11 mouse cellular contexts compared by ENCODE assay signal in the genomic region with DNA sequence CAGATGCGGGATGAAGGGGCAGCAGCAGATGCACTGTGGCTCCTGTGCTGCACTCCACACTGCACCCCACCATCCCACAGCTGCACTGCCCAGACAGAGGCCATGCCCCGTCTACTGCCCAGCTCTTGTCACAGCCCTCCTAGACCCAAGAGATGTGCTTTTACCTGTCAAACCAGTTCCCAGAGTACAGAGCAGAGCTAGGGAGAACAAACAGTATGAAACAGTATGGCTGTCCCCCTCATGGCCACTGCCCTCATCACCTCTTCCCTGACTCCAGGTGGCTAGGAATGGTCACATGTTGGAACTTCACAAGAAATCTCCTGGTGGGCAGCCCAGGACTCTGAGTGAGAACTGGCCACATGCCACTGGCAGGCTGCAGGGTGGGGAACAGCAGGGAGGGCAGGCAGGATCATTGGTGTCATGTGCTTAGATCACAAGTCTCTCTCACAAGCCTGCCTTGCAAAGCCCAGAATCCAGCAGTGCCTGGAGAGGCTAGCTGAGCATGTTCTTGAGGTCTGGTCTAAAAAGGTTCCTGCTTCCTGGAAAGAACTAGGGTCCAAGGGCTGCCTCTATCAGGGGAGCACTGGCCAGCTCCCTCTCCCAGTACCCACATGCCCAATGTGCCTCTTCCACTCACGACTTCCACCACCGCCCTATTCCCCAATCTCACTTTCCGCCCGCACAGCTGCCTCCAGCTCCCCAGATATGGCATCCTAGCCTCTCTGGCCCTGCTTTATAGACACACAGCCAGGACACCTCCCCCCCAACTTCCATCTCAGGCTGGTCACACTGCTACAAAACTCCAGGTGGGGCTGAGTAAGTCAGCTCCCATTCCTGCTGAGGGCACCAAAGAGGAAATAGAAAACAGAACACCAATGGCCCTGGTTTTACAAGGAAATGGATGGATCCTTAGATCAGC. TPM values are rescaled to one million over a fixed set of nuclear protein-coding genes. Genes with fewer than 3 reads are reported as not detected.
DNase-seq lines count a peak whose midpoint lies in the region; ATAC-seq lines count a peak whose summit lies in the region.
"Had no signal": no experiment of that assay in that cellular context is flagged by ENCODE, and none has a peak within 500 bp of the region (broad histone marks: within the 10 kb centered on the region; RNA-seq: fewer than 3 reads in every experiment).

No protein-coding gene starts in this region.

- H3K9me3 ChIP-seq in neural tube, embryonic 12.5 days, result no peaks in the 10 kb centered on the region
- H3K9me3 ChIP-seq in liver, embryonic 11.5 days (ENCODE audit: control insufficient read depth, low read length), result no peaks in the 10 kb centered on the region
- H3K9me3 ChIP-seq: embryonic facial prominence, embryonic 12.5 days had no signal

- DNase-seq in gastrocnemius, adult 18-20 months (ENCODE audit: low spot score), result peak; percentile 51
- DNase-seq in gastrocnemius, postnatal 10 days, result no peak
- no peak for DNase-seq in neural tube, embryonic 10.5 days (ENCODE audit: extremely low spot score, low spot score)
- DNase-seq in liver, embryonic 11.5 days (ENCODE audit: low spot score), result no peak
- no peak for DNase-seq in urinary bladder, adult 18-20 months (ENCODE audit: low spot score in 2 of 2)
- DNase-seq in adrenal gland, adult (ENCODE audit: inconsistent age in 2 of 2, low spot score in 1 of 2), result no peak
- no peak for DNase-seq in cerebellum, postnatal 4 days (ENCODE audit: low spot score in 2 of 2)
- DNase-seq: adrenal gland, adult 8-10 months; kidney, adult 2 months had no signal

- H3K4me1 ChIP-seq in neural tube, embryonic 12.5 days, result peaks cover 50% of the 10 kb centered on the region
- H3K4me1 ChIP-seq in liver, embryonic 11.5 days (replicated peaks; ENCODE audit: control insufficient read depth, insufficient read depth, low read length), result peaks cover 29% of the 10 kb centered on the region

- ATAC-seq in neural tube, embryonic 12.5 days (ENCODE audit: low FRiP score, low read depth), result no peak
- no peak for ATAC-seq in liver, embryonic 11.5 days (replicated peaks; ENCODE audit: low FRiP score)

- peak overlapping the region; percentile 99; the same call in 1 of the 2 replicates for H3K4me2 ChIP-seq in neural tube, embryonic 12.5 days (replicated peaks)
- H3K4me2 ChIP-seq in liver, embryonic 11.5 days, result peak overlapping the region; percentile 16; the same call in 1 of the 2 replicates

- 97% methylated on average over 6 of the region's 6 CpGs for WGBS in neural tube, embryonic 12.5 days
- 91% methylated on average over 6 of the region's 6 CpGs for WGBS in liver, embryonic 11.5 days

- no peaks in the 10 kb centered on the region for H3K27me3 ChIP-seq in neural tube, embryonic 12.5 days (replicated peaks)
- no peaks in the 10 kb centered on the region for H3K27me3 ChIP-seq in liver, embryonic 11.5 days (replicated peaks; ENCODE audit: control insufficient read depth, insufficient read depth, low read length)
- H3K27me3 ChIP-seq: embryonic facial prominence, embryonic 12.5 days had no signal

- peaks cover 35% of the 10 kb centered on the region for H3K36me3 ChIP-seq in neural tube, embryonic 12.5 days
- H3K36me3 ChIP-seq in liver, embryonic 11.5 days (ENCODE audit: control insufficient read depth, insufficient read depth, low read length), result peaks cover 14% of the 10 kb centered on the region

- H3K9ac ChIP-seq in neural tube, embryonic 12.5 days, result peak overlapping the region; percentile 29; the same call in 1 of the 2 replicates
- H3K9ac ChIP-seq in liver, embryonic 11.5 days (ENCODE audit: low read depth, low read length), result no peak overlapping the region; the same call in 1 of the 2 replicates
- H3K9ac ChIP-seq: embryonic facial prominence, embryonic 12.5 days had no signal

- H3K27ac ChIP-seq in neural tube, embryonic 12.5 days, result no peak overlapping the region
- no peak overlapping the region for H3K27ac ChIP-seq in liver, embryonic 11.5 days (ENCODE audit: low read depth, low read length)
- H3K27ac ChIP-seq: embryonic facial prominence, embryonic 12.5 days had no signal

- H3K4me3 ChIP-seq in neural tube, embryonic 12.5 days, result no peak overlapping the region
- H3K4me3 ChIP-seq in liver, embryonic 11.5 days (ENCODE audit: low read depth, low read length), result no peak overlapping the region
- H3K4me3 ChIP-seq: embryonic facial prominence, embryonic 12.5 days had no signal

RNA-seq across cellular contexts. Expression of gene Ppp1r37, which starts 4.6 kb away (rescaled TPM):
- 10 to 100 TPM; 43.4 to 47.5 TPM for total RNA-seq in gastrocnemius, adult 18-20 months (2021)
- total RNA-seq in gastrocnemius, postnatal 10 days (2021), result 10 to 100 TPM; 38.7 to 41.1 TPM
- polyA plus RNA-seq in neural tube, embryonic 12.5 days (2016; fragmentation: Nextera tagmentation; extraction: Ambion mirVana), result 44.3 and 48.8 TPM in 2 replicates
- polyA plus RNA-seq in liver, embryonic 11.5 days (2014; fragmentation: Nextera tagmentation; extraction: Ambion mirVana), result 2.9 and 3.1 TPM in 2 replicates

RNA-seq across cellular contexts. Expression of gene Zfp296, which starts 18.8 kb away (rescaled TPM):
- under 1 TPM; 0.43 to 0.71 TPM for total RNA-seq in gastrocnemius, adult 18-20 months (2021)
- total RNA-seq in gastrocnemius, postnatal 10 days (2021), result under 1 TPM; 0.21 to 0.23 TPM
- polyA plus RNA-seq in neural tube, embryonic 12.5 days (2016; fragmentation: Nextera tagmentation; extraction: Ambion mirVana), result 0.30 TPM in 1 of 2 replicates, not detected in the other
- polyA plus RNA-seq in liver, embryonic 11.5 days (2014; fragmentation: Nextera tagmentation; extraction: Ambion mirVana), result 2.3 and 2.4 TPM in 2 replicates

RNA-seq across cellular contexts. Expression of gene Gemin7, which starts 19.2 kb away (rescaled TPM):
- 10 to 100 TPM; 72.9 to 81.2 TPM for total RNA-seq in gastrocnemius, adult 18-20 months (2021)
- total RNA-seq in gastrocnemius, postnatal 10 days (2021), result 10 to 100 TPM; 52.0 to 59.8 TPM
- polyA plus RNA-seq in neural tube, embryonic 12.5 days (2016; fragmentation: Nextera tagmentation; extraction: Ambion mirVana), result 140 and 145 TPM in 2 replicates
- polyA plus RNA-seq in liver, embryonic 11.5 days (2014; fragmentation: Nextera tagmentation; extraction: Ambion mirVana), result 133 and 142 TPM in 2 replicates

RNA-seq across cellular contexts. Expression of gene Nkpd1, which starts 40.6 kb away (rescaled TPM):
- not detected for total RNA-seq in gastrocnemius, adult 18-20 months (2021)
- not detected for total RNA-seq in gastrocnemius, postnatal 10 days (2021)
- 0.11 and 0.19 TPM in 2 replicates for polyA plus RNA-seq in neural tube, embryonic 12.5 days (2016; fragmentation: Nextera tagmentation; extraction: Ambion mirVana)
- not detected in 2 replicates for polyA plus RNA-seq in liver, embryonic 11.5 days (2014; fragmentation: Nextera tagmentation; extraction: Ambion mirVana)

RNA-seq across cellular contexts. Expression of gene Clasrp, which starts 46.0 kb away (rescaled TPM):
- 10 to 100 TPM in 1 of 2 experiments, 1 to 10 TPM in 1; 8.7 to 10.4 TPM for total RNA-seq in gastrocnemius, adult 18-20 months (2021)
- 10 to 100 TPM; 15.2 to 23.2 TPM for total RNA-seq in gastrocnemius, postnatal 10 days (2021)
- polyA plus RNA-seq in neural tube, embryonic 12.5 days (2016; fragmentation: Nextera tagmentation; extraction: Ambion mirVana), result 70.1 and 79.0 TPM in 2 replicates
- 33.4 and 45.5 TPM in 2 replicates for polyA plus RNA-seq in liver, embryonic 11.5 days (2014; fragmentation: Nextera tagmentation; extraction: Ambion mirVana)
